Mouse (Mus musculus) T-helper 17 cell (primary cell): ENCODE measurements around the gene Pgbd5.
"Not testable (repeated sequence)": the region's sequence is repeated elsewhere in the genome, so short reads cannot be mapped to it uniquely, and the experiment has no call there.

Source experiments
- in situ Hi-C, 2 experiments: fragments of 300-600 bp; cut with MboI, MseI; formaldehyde crosslinking; loops; 1 replicate in 1 of 2; 2 replicates in 1 of 2; pipeline ENCODE4 v1.15.1; 2025; ENCODE audit warnings: high pct_unique_total_duplicates in 2 of 2

Gene Pgbd5

DNA sequence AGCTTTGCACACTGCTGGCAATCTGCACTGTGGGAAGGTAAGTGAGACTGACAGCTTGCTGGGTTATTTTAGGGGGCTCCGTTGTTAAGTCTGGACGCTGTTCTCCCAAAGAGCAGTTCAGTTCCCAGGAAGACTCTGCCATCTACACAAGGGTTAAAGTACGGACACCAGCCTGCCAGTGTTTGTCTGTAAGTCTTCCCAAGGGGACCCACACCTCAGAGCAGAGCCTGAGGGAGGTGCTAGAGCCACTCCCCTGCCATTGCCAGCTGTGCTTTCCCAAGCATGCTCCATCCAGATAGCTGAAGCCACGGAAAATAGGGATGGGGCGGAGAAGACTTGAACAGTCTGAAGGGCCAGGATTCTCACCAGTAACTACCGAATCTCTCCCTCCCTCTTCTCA lies 8.6 kb downstream of the Pgbd5 start:
- in situ Hi-C loops, result no loop called here

DNA sequence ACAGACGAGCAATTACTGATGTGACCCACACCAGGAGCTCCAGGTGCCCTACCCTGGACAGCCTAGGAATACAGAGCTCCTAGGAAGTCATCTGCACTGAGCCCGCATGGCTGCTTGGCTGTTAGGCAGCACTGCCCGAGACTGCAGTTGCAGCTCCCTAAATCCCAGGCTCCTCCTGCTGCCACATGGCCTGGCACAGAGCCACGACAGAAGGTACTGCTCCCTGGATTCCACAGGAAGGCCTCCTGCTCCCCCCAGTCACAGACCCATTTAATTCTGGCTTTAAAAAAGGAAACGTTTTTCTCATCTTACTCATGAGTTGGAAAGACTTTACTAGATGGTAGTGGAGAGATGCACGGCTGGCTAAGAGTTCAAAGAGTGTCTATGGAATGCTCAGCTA lies 10.0 kb downstream of the Pgbd5 start:
- in situ Hi-C loops, result no loop called here

DNA sequence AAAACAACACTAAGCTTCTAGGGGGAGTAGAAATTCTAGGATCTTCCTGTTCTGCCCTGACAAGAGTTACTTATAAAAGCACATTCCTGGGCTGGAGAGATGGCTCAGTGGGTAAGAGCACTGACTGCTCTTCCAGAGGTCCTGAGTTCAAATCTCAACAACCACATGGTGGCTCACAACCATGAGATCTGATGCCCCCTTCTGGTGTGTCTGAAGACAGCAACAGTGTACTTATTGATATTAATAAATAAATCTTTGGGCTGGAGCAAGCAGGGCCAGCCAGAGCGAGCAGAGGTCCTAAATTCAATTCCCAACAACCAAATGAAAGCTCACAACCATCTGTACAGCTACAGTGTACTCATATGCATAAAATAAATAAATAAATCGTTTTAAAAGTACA lies 10.7 kb downstream of the Pgbd5 start:
- in situ Hi-C loops, result not testable (repeated sequence)

DNA sequence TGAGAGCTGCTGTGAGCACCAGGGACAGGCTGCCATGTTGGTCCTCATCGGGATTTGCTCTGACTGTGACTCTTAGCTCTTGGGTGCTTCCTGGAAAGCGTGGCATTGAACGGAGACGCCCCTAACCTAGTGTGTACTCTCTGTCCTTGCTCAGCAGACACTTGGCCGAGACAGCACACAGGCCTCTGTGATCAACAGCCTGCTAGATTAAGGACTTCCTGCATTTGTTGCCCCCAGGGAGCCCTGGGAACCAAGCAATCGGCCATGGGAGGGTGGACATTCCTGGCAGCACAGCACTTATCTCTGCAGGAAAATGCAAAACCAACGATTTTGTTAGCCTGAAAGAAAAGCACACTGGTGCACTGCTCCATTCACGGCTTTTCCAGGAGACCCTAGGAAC lies 18.0 kb downstream of the Pgbd5 start:
- in situ Hi-C loops, result no loop called here

DNA sequence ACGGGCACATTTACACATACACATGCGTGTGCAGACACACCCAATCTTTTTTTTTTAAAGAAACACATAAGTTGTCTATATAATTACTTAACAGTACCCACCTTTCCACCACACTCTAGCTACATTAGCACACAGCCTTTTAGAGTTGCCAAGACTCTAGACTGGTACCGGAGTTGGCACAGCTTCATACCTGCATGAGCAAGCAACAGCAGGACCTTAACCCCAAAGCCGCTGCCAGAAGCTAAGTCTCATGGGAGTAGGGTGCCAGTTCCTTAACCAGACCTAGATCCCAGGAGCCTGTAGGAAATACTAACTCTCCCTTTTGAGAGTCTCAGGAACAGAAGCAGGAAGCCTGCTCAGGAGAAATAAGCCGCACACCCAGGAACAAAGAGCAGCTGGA lies 20.5 kb downstream of the Pgbd5 start:
- in situ Hi-C loops, result no loop called here

DNA sequence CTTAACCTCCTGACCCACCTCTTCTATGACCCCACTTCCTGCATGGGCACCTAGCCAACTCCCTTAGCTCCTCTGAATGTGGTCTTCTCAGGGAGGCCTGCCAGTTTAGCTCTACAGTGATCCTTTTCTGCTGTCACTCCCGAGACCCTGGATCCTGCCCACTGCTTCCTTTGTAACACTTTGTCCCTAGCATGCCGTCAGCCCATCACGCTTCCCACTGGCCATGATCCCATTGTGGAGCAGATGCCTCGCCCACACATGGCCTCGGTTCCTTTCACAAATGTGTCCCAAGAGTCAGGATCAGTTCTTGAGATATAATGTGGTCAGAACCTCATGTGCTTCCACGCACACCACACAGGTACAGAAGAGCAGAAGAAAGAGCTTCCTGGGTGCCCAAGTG lies 21.3 kb downstream of the Pgbd5 start:
- in situ Hi-C loops, result no loop called here

DNA sequence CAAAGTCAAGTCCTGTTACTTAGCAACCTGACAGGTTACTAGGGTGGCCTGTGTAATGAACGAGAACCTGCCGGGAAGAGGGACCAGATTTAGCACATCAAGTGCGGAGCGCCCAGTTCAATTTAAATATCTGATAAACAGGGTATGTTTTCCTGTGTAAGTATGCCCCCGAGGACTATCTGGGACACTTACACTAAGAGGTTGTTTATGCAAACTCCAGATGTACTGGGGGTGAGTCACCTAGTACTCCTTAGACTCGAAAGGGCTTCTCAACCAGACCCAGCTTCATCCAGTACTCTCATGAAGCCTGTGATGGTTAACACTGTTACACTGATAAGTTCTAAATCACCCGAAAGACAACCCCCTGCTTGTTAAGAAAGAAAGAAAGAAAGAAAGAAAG lies 22.8 kb downstream of the Pgbd5 start:
- in situ Hi-C loops, result no loop called here

DNA sequence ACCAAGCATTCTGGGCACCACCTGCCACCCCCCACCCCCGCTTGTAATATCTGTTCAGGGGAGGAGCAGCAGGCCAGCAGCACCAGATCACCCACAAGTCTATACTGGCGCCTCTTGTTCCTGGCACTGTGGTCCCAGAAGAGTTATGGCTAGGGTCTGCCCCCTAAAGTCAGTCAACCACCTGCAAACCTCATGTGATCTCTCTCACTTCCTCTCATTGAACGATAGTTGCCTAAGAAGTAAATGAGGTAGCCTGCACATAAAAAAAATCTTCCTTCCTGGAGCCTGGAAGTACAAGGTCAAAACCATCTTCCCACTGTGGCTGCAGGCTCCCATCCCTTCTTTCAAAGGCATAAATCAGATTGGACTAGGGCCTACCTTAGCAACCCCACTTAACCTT lies 23.7 kb downstream of the Pgbd5 start:
- in situ Hi-C loops, result no loop called here

DNA sequence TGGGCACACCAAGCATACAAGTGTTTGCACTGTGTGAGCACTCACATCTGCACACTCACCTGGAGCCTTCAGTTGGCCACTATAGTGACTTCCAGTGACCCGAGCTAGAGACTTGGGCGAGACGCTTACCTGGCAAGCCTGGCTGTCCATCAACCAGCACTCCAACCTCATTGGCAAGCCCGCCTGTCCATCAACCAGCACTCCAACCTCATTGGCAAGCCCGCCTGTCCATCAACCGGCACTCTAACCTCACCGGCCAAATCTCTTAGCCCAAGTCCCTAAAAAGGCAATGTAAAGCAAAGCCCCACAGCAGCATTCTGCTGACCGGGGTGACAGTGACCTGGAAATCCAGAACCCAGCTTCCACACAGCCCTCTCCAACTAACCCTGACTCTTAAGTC lies 24.5 kb downstream of the Pgbd5 start:
- in situ Hi-C loops, result no loop called here

DNA sequence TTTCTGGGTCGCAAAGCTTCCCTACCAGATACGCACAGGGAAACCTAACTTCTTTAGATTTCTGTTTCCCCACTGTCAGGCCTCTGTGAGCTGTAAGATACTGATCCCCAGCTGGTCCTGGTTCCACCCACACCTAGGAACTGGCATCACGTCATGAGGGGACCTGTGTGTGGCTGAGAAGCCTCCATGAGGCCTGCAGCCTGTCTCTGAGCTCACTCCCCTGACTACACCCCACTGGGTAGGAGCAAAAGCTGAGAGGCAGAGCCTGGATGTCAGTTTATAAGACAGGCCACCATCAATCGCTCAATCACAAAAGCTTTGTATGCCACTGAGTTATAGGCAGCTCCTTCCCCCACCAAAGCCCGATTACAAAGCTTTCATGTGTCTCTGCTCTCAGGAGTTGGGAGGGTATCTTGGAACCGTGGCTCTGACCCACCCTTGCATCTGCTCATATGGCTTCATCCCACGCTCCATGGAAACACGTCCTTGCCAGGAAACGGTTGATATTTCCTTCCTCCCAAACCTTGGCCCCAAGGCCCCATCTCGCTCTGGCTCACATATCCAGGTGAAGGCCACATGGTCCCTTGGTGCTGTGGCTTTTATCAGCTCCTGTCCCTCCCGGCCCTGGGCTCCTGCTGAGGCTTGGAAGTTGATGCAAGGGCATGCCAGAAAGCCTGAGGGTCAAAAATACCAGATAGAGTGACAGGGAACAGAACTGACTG lies 26.1 kb downstream of the Pgbd5 start:
- in situ Hi-C loops, result no loop called here

DNA sequence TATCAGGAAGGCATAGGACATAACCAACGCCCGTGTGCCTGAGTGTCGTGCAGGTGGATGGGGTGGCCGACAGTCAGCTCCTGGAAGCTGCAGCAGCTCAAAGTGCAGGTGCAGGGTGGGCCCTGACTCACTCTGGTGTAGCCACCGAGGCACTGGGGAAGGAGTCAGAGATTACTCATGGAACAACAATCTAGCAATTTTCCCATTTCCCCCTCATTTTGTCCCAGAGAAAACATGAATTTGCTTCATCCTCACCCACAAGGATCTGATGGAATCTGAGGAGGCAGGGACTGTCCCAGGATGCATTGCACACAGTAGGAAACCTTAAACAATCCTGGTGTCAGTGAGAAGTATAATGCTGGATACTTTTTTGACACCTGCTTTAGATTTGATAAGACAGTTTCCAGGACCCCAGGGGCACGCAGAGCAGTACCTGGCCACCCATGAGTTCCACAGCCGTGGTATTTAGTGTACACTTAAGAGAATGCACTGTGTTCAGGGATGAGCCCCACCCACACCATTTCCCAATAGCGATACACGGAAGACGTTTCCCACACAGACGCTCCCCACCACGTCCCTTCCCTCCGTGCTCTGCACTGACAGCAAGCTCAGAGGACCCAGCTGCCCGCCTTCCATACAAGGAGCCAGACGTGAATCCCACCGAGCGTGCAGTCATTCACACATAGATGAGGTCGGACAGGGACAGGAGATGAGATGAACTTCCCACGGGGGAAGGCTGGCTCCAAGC lies 26.8 kb downstream of the Pgbd5 start:
- in situ Hi-C loops, result no loop called here

DNA sequence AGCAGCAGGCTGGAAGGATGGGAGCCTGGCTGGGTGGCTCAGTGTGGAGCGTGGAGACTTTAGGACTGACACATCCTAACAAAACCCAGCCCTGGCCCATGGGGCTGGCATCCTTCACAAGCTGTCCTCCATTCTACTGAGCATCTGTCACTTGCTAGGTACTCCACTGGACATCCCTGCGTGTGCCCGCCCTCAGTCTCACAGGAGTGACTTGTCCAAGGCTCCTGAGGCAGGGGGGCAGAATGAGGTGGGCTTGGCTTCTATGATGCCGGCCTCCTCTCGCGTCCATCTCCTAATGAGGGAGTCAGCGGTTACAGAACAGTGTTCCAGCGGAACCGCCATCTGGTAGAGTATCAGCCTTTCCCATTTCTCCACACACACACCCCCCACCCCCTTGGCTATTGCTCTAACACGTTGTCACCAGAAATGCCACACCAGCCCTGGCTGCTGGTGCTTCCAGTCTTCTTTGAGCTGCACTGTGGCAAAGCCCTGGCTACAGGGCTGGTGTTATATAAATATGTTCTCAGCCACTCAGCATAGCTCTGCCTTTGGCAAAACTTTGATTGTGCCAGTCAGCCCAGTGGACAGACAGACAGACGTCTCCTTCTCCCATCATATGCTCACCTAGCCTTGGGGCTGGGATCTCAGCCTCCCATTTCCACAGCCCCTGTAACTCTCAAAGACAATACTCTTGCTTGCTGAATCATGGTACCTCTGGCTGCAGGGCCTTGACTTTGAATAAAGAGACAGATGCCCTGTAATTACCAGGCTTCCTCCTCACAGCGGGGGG lies 34.8 kb downstream of the Pgbd5 start:
- in situ Hi-C loops, result no loop called here

DNA sequence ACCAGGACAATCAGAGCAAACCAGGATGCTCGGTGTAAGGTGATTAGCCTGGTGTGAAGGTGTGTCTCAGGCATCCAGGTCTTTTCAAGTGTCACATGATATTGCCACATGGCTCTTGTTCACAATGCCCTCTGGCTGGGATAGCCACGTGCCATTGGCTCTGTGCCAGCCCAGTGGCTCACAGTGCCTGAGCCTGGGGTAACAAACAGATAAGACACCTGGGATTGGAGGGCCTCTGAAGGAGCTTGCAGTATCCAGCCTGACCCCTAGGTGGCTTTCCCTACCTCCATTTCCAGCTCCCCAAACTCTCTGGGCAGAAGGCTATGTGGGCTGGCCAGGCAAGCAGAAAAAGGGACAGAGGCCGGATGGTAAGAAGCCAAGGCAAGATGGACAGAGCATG lies 35.6 kb downstream of the Pgbd5 start:
- in situ Hi-C loops, result no loop called here

DNA sequence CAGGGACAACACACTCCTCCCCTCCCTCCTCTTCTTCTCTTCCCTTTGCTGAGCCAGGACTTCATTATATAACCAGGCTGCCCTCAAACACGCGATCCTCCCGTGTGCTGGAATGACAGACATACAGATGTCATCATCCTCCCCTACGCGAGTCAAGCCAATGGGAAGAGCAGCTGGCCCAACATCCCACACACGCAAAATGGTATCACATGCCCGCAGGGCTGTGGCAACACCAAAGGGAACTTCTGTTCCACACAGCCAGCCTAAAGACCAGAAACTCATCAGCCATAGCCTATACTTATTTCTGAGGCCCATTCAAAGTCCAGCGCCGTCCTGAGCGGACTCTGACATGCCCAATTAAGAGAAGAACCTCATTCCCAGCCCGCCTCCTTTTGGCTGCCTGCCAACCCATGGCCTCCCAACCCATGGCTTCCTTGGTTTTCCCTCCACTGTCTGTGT lies 40.0 kb downstream of the Pgbd5 start:
- in situ Hi-C loops, result no loop called here

DNA sequence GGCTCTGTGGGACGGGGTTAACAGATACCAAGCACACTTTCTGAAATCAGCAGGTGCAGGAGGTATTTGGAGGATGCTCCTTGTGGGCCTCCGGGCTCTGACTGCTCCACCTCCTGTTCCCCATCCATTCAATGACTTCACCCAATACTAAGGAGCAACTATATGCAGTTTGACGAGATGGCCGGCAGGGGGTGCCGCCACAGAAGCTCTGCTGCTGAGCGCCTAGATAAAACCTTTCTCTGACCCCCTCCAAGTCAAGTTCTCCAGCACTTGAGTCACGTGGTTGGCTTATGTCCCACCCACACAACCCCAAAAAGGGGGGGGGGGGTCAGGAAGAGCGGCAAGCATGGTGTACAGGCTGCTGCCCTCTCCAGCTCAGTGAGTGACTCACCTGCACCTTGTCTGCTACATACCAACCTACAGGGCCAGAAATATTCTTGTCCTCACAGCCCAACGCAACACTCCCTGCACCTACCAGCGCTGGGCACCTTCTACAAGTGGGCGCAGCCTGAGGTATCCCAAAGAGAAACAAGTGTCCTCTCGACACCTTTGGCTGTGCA lies 40.5 kb downstream of the Pgbd5 start:
- in situ Hi-C loops, result no loop called here

DNA sequence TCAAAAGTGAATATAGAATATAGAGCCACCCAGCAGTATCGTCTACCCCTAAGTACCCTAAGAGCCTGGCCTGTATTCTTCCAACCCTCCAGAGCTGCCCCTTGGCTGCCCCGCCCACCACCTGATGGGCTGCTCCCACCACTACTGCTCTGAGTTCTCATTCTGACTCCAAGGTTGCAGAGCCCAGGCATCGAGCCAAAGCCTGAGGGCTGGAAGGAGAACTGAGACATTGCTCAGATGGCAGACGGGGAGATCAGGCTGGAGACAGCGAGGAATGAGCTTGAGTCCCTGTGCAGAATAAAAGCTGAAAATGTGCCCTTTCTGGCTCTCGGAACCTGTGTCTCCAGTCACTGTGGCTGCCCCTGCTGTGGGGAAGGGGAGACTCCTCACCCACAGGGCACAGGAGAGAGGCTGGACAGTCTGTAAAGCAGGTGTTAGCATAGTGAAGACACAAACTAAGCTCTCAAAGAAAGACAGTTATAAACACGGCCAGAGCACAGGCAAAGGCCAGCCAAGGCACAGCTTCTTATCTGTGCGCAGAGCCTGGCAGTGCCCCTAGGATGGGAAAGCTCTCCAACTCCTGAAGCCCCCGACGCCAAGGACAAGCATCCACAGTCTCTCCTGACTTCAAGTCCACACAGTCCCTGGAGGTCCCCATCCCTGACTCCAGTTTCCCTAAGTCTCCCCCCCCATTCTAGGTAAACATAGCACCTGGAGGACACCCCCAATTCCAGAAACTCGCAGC lies 42.0 kb downstream of the Pgbd5 start:
- in situ Hi-C loops, result no loop called here

DNA sequence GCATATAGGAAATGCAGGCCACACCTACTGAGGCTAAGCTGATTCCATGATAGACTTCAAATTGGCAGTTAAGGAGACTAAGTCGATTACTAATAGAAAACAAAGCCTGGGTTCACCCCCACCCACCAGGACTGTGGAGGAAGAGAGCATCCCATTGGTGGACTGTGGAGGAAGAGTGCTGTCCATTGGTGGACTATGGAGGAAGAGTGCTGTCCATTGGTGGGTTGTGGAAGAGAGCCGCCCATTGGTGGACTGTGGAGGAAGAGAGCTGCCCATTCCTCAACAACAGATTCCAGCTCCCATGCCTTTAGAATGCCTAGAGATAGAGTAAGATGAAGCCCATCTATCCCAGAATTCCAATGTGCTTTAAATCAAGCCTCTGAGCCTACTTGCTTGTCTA lies 42.9 kb downstream of the Pgbd5 start:
- in situ Hi-C loops, result no loop called here

DNA sequence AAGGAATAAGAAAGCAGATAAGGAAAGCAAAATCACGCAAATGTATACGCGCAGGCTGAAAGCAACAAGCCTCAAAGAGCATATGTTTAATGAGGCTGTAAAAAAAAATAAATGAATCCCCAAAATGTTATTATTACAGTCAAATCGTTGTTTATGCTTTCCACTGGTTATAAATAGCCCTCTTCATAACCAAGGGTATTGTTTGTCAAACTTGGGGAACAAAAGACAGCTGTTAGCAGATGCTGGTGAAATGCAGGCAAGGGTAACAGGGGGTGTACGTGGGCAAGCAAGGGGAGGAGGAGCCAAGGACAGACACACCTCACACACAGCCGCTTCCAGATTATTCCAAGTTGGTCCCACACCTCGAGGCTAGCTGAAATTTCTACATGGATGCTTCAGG lies 44.1 kb downstream of the Pgbd5 start:
- in situ Hi-C loops, result no loop called here

DNA sequence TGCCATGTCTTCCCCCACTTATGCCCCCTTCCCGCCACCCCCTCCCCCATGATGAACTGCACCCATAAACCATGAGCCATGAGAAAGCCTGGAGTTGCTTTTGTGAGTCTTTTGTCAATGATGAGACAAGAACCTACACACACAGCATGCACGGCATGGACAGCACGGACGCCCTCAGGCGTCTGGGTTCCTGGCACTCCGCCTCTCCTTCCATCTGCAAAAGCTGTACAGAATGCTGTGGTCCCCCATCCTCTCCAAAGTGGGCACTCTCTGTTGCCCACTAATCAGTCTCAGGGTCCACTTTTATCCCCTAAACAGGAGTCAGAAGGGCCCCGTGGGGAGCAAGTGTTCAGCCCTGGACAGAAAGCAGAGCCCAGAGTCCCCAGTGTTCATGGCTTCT lies 44.5 kb downstream of the Pgbd5 start:
- in situ Hi-C loops, result no loop called here

DNA sequence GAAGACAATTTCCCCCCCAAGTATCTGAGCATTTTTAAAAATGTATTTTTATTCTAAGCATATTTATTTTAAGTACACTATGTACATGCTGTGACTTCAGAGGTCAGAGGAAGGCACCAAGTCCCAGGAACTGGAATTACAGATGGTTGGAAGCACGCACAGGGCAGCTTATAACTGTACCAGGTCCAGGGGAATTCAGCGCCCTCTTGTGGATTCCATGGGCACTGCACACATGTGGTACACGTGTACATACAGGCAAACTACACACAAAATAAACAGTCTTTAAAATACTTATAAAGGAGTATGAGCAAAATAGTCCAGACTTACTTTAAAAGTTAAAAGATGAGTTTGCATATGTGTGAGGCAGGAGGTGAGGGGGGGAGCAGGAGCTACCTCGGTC lies 45.5 kb downstream of the Pgbd5 start:
- in situ Hi-C loops, result no loop called here

DNA sequence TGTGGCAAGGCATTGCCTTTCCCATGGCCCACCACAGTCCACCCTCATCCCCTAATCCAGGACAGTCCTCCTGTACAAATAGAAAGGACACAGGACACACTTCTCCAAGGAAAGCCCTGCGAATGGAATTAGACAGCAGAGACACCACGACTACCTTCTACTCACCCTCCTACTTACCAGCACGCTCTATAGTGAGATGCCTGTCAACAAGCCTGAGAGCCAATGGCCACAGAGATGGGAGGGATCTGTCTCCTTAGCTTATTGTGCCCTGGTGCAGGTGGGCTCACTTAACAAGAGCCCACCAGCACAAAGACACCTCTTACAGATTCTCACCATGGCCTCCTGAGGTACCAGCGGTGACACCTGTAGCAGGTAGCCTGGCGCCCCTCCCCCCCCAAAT lies 46.4 kb downstream of the Pgbd5 start:
- in situ Hi-C loops, result no loop called here
